Mouse (Mus musculus) embryo, embryonic 11.5 days (tissue): ENCODE results near the gene Kcnj14.

Experiments
- DNase-seq: peaks from one replicate; pipeline ENCODE4 v3.0.0-alpha.2; 2012; ENCODE audit warnings: low read depth, low spot score

Gene Kcnj14

GRCm38 (mm10) chr7:45797661-45798510 is 26.7 kb downstream of the Kcnj14 start:
- DNase-seq, result no peak

- DNase-seq, result no peak
These were observed 27.6 kb downstream of the Kcnj14 start for GRCm38 (mm10) chr7:45796950-45797349.

GRCm38 (mm10) chr7:45794971-45795370 is 29.6 kb downstream of the Kcnj14 start:
- no peak for DNase-seq

- DNase-seq, result no peak
These were observed 30.5 kb downstream of the Kcnj14 start for GRCm38 (mm10) chr7:45793969-45794585.

- DNase-seq, result no peak
These were observed 31.3 kb downstream of the Kcnj14 start for GRCm38 (mm10) chr7:45793240-45793639.

GRCm38 (mm10) chr7:45791756-45792490 is 32.7 kb downstream of the Kcnj14 start:
- DNase-seq, result no peak

GRCm38 (mm10) chr7:45790721-45791120 is 33.9 kb downstream of the Kcnj14 start:
- DNase-seq, result no peak

- DNase-seq, result no peak
These were observed 36.9 kb downstream of the Kcnj14 start for GRCm38 (mm10) chr7:45787642-45788041.

- peak; percentile 55 for DNase-seq
These were observed 37.7 kb downstream of the Kcnj14 start for GRCm38 (mm10) chr7:45786661-45787413.

GRCm38 (mm10) chr7:45786136-45786578 is 38.4 kb downstream of the Kcnj14 start:
- peak; percentile 65 for DNase-seq

- DNase-seq, result peak; percentile 40
These were observed 39.0 kb downstream of the Kcnj14 start for GRCm38 (mm10) chr7:45785388-45786135.

GRCm38 (mm10) chr7:45784524-45785372 is 39.8 kb downstream of the Kcnj14 start, which contains the start of gene Sult2b1:
TSS of gene Sult2b1 (minus strand) at chr7:45784669.
- peak; percentile 84 for DNase-seq

GRCm38 (mm10) chr7:45783511-45784091 is 41.0 kb downstream of the Kcnj14 start, which contains the start of gene Lmtk3:
TSS of gene Lmtk3 (plus strand) at chr7:45783738.
- peak; percentile 54 for DNase-seq

GRCm38 (mm10) chr7:45782271-45782670 is 42.3 kb downstream of the Kcnj14 start:
- DNase-seq, result no peak

- no peak for DNase-seq
These were observed 45.4 kb downstream of the Kcnj14 start for GRCm38 (mm10) chr7:45779081-45779641.

GRCm38 (mm10) chr7:45775237-45775636 is 49.3 kb downstream of the Kcnj14 start:
- DNase-seq, result no peak

- DNase-seq, result no peak
These were observed 53.5 kb downstream of the Kcnj14 start for GRCm38 (mm10) chr7:45771101-45771500.

- no peak for DNase-seq
These were observed 54.0 kb downstream of the Kcnj14 start for GRCm38 (mm10) chr7:45770427-45771082.
